Mouse (Mus musculus) spleen, postnatal 14 days (tissue): ENCODE results near the gene Parm1.

Experiments
- DNase-seq, 2 experiments: peaks; one replicate each; pipeline ENCODE4 v3.0.0; 2021 to 2022; ENCODE audit warnings: low spot score in 2 of 2

The Parm1 gene

DNA sequence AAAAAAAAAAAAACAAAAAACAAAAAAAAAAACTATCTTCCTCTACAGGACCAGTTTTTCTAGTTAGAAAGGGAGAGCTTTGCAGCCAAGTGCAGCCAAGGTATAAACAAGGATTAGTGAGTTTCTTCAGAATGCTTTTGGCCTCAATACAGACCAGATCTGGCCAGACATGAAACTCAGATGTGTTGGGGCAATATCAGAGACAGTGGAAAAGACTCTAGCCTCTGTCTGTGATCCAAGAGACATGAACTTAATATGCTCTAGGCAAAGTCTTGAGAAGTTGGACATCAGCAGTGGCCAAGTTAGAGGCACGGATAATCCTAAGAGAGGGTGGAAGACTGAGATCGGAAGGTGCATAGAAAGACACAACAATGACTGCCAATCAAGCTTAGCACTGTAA lies 56.8 kb downstream of the Parm1 start:
- DNase-seq: no peak

DNA sequence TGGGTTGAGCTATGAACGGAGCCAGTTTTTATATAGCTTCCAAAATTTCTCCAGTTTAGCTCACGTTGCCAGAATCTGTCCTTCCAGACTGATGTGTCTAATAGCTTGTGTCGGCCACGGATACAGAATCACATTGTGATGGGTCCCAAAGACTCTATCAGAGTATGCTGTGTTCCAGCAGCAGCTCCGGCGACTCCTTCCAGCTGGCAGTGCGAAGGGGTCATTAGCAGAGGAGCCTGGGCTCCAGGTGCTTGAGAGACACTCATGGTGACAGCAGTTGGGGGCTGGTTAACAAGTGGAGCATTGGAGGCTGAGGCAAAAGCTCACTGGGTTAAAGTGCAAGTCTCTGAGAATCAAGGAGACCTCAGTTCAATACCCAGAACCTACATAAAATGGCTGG lies 61.5 kb downstream of the Parm1 start:
- DNase-seq: no peak

DNA sequence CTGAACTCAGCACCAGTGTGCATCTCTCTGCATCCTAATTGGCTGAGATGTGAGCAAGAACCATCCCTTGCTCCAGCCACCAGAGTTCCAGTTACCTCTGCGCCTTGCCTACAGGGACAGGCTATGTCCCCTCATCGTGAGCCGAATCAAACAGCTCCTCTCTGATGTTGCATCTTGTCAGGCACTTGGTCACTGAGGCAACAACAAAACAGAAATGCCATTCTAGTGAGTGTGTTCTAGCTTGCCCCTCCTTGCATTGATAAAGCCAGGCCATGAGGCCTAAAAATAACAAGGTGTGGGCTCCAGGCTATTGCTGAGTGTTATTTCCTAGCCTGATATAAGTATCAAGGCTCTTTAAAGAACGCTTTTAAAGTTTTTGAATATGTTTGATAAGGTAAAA lies 64.4 kb downstream of the Parm1 start:
- DNase-seq: no peak

DNA sequence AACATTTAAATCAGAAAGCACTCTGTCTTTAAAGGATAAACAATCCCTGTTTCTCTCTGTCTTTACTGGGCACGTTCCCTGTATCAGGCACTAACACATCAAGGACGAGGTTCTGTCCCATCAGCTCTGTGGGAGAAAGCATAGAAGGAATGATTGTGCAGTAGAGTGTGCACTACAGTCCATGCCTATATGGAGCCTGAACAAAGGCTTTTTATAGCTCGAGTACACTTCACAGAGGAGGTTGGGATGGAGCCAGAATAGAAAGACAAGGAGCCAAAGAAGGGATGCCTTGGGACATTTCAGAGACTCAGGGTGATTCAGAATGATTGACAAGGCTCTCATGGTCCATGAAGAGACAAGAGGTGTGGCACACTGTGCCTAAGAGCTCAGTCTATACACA lies 68.8 kb downstream of the Parm1 start:
- DNase-seq: no peak

DNA sequence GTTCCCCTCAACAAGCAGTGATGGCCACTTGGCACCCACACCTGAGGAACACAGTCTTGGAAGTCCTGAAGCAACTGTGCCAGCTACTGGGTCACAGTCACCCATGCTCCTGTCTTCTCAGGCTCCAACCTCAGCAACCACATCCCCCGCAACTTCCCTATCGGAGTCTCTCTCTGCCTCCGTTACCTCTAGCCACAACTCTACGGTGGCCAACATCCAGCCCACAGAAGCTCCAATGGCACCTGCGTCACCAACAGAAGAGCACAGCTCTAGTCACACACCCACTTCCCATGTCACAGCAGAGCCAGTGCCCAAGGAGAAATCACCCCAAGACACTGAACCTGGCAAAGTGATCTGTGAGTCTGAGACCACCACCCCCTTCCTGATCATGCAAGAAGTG lies 76.7 kb downstream of the Parm1 start:
- no peak for DNase-seq

DNA sequence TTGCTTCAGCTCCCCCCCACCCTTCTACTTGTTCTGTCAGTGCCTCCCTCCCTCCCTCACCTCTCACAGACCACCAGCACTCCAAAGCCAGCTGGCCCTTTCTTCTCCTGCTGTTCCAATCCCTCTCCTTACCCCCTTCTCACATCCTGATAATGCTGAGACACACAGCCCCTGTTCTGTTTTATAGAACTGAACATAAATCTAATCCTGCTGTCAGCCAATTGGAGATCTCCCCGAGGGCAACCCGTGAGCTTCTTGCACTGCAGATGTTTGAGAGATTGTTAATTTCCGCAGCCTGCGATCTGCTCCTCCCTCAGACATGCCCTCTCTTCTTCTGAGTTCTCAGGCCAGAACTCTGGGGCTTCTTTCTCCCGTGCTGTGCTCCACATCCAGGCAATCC lies 79.8 kb downstream of the Parm1 start:
- DNase-seq: no peak

DNA sequence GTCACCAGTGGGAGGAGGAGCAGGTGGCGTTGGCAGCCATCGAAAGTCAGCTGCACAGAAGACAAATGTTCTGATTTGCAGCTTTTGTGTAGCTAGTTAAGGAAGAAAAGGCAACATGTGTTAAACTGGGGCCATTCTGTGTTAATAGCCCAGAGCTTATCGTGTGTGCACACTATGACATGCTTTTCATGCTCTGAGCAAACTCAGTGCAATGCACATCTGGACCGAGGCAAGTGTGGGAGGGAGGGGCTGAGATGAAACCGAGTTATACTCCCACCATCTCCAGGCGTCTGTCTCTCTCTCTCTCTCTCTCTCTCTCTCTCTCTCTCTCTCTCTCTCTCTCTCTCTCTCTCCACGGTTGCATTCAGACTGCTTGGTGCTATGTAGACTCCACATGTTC lies 82.4 kb downstream of the Parm1 start:
- no peak for DNase-seq

DNA sequence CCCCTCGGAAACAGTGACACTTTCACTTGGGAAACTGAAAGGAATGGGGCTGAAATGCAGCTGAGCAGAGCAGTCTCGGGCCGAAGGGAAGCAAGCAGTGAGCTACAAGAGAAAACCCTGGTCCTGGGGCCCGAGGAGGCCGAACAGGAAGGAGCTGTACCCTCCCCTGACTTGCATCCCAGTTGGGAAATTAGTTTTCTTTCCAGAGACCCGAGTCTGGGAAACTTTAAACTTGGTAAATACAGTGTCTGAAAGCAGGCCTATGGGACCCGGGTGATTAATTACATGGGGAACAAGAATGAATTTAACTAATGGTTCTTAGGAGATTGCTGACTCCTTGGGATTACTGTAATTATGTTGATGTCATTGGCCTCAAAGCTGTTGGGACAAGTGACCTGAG lies 85.9 kb downstream of the Parm1 start:
- no peak for DNase-seq

DNA sequence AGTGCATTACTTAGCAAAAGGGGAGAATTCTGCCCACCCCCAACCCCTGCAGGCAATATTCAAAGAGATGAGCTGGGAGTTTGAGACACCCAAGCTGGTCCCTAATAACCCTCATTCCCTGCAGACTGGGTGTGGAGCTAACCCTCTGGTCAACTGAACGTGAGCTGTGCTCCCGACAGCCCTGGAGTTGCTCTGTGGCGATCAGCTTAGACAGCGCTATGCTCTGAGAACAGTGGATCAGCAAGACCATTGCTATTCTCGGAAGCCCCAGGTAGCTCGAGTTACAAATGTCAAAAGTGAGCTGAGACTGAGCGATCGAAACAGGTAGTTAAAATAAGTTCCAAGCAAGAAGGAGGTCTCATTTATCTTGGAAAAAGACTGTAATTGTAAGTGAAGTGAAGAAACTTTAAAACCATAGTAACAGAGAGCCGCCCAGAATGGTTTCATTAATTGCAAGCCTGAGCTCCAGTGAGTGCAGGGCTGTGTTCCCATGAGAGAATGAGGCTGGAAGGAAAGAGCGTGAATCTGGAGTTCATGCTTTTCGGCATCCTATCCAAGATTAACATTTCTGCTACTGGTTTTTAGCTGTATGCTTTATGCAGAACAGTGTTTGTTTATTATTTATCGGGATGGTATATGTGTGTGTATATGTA lies 86.5 kb downstream of the Parm1 start:
- DNase-seq: no peak

DNA sequence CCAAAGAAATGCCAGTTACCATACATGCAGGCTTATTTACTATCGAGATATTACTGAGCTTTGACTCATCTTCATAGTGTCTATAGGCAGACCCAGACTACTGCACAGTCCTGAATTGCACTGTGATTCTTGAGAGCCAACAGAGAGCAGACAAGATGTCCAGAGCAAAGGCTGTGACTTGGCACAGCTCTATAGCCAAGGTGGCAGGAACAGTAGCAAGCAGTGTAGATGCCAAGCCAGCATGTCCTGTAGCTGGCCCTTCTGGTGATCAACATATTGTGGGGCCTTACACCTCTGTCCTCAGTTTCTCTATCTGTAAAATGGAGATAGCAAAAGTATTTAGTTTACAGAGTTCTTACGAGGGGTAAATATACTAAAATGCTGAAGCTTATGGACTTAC lies 89.8 kb downstream of the Parm1 start:
- no peak for DNase-seq

DNA sequence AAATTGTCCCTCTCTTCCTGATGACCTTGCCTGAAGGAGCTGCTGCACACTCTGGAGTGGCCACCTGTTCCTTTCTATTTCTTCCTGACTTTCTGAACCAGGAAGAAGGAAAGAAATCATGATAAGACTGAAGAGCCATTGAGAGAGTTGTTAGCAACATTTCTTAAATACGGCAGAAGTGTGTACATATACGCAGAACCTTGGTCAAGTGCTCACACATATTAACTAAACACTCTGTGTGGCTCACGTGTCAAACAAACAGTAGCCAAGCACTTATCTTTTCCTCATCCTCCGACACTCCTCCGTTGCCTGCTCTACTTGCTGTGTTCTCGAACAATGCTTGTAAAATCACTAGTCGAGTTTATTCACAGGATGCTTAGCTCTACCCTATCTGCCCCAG lies 90.4 kb downstream of the Parm1 start:
- DNase-seq: no peak

DNA sequence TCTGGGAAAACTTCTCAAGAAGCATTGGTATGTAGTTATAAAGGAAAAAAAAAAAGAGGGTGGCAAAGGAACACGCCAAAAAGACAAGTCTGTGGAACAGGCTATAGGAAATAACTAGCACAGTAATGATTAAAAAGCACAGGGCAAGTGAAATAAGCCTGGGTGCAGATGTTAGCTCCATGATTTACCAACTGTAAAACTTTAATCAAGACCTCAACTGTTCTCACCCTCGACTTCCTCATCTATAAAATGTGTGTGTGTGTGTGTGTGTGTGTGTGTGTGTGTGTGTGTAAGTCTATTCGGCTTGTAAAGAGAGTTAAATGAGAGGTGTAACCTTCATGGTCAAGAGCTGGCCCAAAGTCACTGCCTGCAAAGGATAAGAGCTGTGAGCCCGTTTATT lies 91.6 kb downstream of the Parm1 start:
- DNase-seq: no peak

DNA sequence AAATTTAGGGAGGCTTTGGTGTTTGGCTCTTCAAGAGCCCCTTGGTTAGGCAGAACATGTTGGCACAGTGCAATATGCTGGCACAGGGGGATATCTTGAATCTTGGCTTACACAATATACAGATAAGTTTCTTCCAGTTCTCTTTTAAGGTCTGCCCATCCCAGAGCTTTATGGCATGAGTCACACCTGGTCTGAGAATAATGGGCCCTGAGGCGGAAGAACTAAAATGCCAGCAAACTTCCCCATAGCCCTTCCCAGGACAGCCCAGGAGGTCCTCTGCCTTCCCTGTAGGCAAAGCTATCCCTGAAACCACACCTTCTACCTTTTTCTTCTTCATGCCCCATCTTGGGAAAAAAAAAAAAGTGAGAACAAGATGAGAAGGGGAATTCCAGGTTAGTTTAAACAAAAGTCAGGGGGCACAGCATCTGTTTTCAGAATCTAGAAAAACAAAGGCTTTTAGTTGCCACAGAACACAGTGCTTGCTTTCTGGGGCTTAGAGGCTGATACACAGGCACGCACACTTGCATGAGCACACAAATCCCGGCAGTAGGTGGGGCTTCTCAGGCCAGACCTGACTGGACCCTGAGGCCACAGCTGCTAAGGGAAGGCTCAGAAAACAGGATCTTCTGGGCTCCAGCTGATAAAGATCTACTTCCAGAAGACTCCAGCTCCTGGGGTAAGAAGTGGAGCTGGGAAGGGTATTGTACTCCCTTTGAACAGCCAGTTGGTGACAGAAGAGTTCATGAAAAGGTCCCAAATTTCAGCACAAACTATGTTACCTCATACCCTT lies 92.3 kb downstream of the Parm1 start:
- DNase-seq: no peak

DNA sequence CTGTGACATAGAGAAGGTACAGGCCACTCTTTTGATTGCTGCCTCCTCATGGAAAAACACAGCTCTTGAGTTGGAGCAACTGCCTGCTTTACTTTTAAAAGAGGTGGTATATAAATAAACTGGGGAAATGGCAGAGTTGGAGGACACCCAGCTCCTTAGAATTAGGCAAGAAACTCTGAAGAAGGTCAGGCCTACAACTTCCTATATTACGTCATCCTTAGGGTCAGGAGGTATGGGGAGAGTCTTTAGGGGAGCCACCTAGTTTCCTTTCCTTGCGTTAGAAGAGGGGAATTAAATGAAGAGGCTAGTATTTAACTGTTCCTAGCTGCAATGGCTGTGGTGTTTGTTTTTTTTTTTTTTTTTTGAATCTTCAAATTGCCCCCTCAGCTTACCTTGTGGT lies 93.1 kb downstream of the Parm1 start:
- DNase-seq: no peak

DNA sequence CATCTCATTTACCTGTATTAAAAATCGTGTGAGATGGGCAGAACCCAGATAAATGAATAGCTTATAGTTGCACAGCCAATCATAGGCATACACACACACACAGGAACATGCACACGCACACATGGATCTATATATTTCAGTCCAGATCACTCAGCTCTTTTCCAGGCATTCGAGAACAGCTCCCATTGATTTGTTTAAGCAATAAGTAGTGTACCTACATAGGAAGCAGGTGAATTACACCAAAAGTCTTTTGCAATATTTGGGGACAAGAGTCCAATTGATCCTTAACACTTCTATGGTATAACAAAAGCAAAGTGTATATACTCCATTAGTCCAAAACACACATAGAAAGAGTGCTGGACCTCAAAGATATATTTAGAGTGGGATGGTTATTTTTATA lies 94.2 kb downstream of the Parm1 start:
- DNase-seq: no peak

DNA sequence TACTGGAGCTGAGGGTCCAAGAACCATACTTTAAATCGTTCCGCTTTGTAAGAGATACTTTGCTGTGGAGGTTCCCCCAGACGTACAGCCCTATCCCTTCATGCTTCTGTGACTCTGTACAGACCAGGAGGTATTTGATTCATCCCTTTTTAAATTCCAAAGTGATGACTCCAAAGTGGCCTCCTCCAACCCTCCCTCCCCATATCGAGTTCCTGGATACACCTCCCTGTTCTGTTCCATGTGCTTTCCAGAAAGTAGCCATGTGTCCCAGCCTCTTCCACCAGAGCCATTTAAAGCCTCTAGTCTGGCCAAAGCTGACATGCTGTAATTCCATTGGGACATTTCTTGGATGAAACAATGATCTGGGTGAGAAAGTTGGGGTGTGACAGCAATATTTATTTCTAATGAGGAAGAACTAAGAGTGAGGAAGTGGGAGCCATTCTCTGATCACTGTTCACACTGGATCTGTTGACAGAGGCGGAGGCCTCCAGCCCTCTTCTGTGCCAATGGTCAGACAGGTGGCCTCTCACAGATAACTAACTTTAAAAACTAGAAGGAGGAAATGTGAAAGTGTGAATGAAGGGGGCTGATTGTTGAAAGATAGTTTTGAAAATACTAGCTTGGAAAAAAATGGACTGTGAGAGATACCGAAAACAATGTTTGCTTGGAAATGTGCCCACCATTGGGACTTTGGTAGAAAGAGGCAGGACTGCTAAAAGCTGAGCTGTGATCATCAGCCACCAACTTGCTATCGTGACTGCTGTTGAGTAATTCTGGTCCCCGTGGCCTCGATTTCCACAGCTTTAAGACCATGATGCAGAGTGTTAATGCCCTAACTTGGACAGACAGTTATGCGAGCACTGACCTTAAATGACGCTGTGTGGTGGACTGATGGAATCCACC lies 100.2 kb downstream of the Parm1 start:
- no peak for DNase-seq

DNA sequence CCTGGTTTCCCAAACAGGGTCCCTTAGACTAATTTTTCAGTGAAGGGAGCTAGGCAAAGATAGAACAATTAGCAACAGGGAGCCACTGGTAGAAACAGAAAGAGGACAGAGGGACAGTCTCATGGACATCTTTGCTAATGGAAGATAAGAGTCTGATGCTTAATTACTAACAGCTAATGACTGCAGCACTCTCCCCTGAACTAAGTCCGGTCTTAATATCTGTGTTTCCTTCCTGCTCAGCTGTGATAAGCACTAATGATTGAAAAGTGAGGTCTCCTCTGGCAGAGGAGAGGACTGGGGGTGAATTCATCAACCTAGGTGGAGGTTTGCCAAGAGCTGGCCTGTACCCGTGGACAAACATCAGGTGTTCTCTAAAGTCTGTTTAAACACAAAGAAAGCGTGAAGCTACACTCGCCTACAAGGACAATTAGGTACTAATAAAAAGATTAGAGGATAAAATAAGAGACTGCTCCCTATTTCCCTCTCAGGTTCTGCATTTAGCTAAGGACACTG lies 101.3 kb downstream of the Parm1 start:
- no peak for DNase-seq

DNA sequence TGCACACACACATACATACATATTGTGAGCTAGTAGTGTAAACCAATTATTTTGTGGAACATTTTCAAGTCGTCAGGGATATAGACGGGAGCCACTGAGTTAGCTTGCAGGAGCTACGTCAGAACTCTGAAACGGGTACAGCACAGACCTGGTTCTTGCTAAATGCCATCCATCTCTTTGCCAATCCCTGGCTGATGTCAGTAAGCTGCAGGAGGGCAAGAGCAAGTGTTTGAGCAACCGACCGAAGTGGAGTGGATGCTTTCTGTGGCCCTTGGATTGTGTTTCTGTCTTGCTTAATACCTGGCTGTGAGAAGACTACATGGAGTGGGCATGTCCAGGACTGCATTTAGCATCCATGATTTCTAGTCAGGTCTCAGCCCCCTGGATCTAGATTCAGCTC lies 103.8 kb downstream of the Parm1 start:
- DNase-seq: no peak

DNA sequence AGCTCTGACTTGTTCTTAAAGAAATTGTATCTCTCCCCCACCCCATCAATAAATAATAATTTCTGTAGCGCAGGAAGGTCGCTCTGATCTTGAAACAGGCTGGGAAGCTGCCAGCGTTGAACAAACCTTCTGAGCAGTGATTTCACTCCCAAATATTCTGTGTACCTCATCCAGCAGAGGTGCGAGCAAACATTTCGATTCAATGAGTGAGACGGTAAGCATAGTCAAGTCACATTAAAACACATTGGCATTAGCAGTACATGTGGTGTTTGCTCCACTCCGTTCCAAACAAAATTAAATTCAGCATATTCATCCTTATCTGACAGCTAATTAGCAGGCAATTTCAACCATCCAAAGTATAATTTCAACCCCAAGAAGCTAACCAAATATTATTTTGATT lies 109.4 kb downstream of the Parm1 start:
- DNase-seq: no peak

DNA sequence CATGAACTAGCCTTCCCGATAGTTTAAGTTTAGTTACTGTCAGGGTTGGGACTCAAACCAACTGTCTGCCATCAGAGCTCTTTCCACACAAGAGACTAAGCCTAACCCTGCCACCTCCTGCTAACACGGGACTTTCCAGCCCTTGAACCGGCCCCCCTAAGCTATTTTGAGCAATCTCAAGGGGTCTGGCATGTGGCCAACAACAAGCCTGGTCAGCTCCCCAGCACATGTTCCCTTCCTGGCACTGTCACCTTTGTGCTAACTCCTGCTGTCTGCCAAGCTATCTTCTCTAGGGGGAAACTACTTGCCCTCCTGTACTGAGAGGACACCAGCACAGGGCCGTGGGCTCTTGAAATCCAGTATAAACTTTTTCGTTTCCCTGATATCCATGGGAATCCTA lies 112.1 kb downstream of the Parm1 start:
- no peak for DNase-seq

DNA sequence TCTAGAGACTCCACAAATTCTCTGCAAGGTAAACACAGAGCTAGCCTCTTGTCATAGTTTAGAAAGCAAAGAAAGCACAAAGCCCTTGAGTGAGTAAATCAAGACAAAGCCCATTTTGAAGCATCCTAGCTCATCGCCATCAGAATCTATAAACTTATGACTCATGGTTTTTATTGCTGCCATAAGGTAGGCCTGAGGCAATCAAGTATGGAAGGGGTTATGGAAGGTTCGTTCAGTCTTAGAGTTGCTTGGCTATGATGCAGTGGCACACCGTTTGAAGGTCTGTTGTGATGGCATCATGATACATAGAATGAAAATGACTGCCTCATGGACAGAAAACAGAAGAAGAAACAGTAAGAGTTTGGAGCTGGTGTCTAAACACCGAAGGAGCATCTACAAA lies 133.9 kb downstream of the Parm1 start:
- DNase-seq: no peak
